Mouse (Mus musculus): Measurements from ENCODE around the gene Grb10. TPM values are rescaled to one million over a fixed set of nuclear protein-coding genes. Genes with fewer than 3 reads are reported as not detected.

Gene Grb10
- polyA plus RNA-seq, 2 experiments, result 43.2 to 91.5 TPM

DNA sequence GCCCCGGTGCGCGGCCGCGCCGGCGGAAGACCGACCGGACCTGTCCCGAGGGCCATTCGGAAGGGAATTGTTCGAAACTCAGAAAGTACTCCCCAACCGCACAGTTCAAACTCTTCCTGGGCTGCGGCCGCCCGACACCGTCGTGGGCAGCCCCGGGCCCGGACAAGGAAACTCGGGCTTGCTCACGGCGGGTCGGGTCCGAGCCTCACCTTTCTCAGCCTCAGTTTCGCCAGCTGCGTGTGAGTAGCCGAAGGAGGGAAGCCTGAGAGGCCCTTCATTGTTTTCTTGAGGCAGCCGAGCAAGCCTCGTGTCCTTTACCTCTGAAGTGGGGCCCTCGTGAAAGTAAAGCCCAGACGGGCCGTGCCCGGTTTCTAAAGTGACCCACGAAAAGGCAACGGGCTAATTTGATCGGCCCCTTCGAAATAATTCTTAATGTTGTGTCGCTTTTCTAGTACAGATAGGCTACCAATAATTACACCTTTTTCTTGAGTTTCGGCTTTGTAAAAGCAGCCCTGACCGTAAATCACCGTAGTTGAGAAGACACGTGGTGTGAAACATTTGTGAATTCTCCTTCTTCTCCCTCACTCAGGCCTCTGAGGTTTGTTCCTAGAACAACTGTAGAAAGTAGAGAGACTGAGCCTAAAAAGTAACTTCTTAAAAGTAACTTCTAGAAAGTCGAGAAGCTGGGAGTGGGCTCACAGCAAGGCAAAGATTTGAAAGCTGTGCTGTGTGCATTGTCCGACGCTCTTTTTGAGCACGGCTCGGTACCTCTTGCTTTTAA lies 604 bp downstream of the Grb10 start:
- DNase-seq (ENCODE audit: low read depth in 3 of 3, low spot score in 3 of 3) (no peak), ATAC-seq (ENCODE audit: insufficient read depth) (no peak; the same call in 1 of the 2 replicates)
- TF ChIP-seq EP300 (IDR thresholded peaks at IDR 0.05; ENCODE audit: low read depth) (no peak), CTCF (IDR thresholded peaks at IDR 0.05; ENCODE audit: low read depth) (no peak)
- peaks cover 0 to 5% of the 10 kb centered on the region in 2 experiments; a peak in 3 of 4 replicates for H3K4me1 ChIP-seq (replicated peaks; ENCODE audit: control insufficient read depth in 2 of 2, insufficient read depth in 2 of 2, low read length in 1 of 2)
- peaks cover 75% of the 10 kb centered on the region for H3K27me3 ChIP-seq (ENCODE audit: control insufficient read depth, insufficient read depth, low read length)
- no peak overlapping the region; the same call in 1 of the 2 replicates for H3K9ac ChIP-seq (replicated peaks)
- peak overlapping the region; percentile 52 to 68 for H3K4me3 ChIP-seq (ENCODE audit: insufficient read depth in 1 of 2, low read depth in 2 of 2, low read length in 2 of 2)
- WGBS (ENCODE audit: insufficient replicate concordance), result 10% methylated on average over 48 of the region's 48 CpGs
- H3K36me3 ChIP-seq (replicated peaks; ENCODE audit: control insufficient read depth, insufficient read depth, low read depth), result no peaks in the 10 kb centered on the region
- no peak overlapping the region for H3K27ac ChIP-seq
- peak overlapping the region; percentile 68 for H3K4me2 ChIP-seq (ENCODE audit: low read depth)
- no peaks in the 10 kb centered on the region for H3K9me3 ChIP-seq (ENCODE audit: control insufficient read depth, low read length)

- peak overlapping the region; percentile 73 for H3K9ac ChIP-seq (replicated peaks)
- DNase-seq (ENCODE audit: low read depth in 3 of 3, low spot score in 3 of 3) (peak in 2 of 3 experiments; percentile 16 to 17), ATAC-seq (ENCODE audit: insufficient read depth) (peak; percentile 77)
- no peaks in the 10 kb centered on the region for H3K36me3 ChIP-seq (replicated peaks; ENCODE audit: control insufficient read depth, insufficient read depth, low read depth)
- no peaks in the 10 kb centered on the region for H3K9me3 ChIP-seq (ENCODE audit: control insufficient read depth, low read length)
- H3K4me2 ChIP-seq (ENCODE audit: low read depth), result peak overlapping the region; percentile 68
- 1% methylated on average over 86 of the region's 93 CpGs for WGBS (ENCODE audit: insufficient replicate concordance)
- H3K27ac ChIP-seq, result no peak overlapping the region
- peaks cover 71% of the 10 kb centered on the region for H3K27me3 ChIP-seq (ENCODE audit: control insufficient read depth, insufficient read depth, low read length)
- peak overlapping the region; percentile 57 to 68 for H3K4me3 ChIP-seq (ENCODE audit: insufficient read depth in 1 of 2, low read depth in 2 of 2, low read length in 2 of 2)
- TF ChIP-seq EP300 (IDR thresholded peaks at IDR 0.05; ENCODE audit: low read depth), result no peak
- peak; percentile 17; the same call in 1 of the 2 replicates for TF ChIP-seq CTCF (IDR thresholded peaks at IDR 0.05; ENCODE audit: low read depth)
- peaks cover 0 to 9% of the 10 kb centered on the region in 2 experiments; a peak in 3 of 4 replicates for H3K4me1 ChIP-seq (replicated peaks; ENCODE audit: control insufficient read depth in 2 of 2, insufficient read depth in 2 of 2, low read length in 1 of 2)
Observed at GRCm38 (mm10) chr11:12037075-12037686, 1.3 kb downstream of the Grb10 start.

- Histone ChIP-seq H3K9me3 (ENCODE audit: control insufficient read depth, low read length) (no peaks in the 10 kb centered on the region), H3K36me3 (replicated peaks; ENCODE audit: control insufficient read depth, insufficient read depth, low read depth) (no peaks in the 10 kb centered on the region), H3K27ac (no peak overlapping the region), H3K4me3 (ENCODE audit: insufficient read depth in 1 of 2, low read depth in 2 of 2, low read length in 2 of 2) (peak overlapping the region; percentile 57 to 68), H3K4me2 (ENCODE audit: low read depth) (peak overlapping the region; percentile 68), H3K4me1 (replicated peaks; ENCODE audit: control insufficient read depth in 2 of 2, insufficient read depth in 2 of 2, low read length in 1 of 2) (peaks cover 0 to 9% of the 10 kb centered on the region in 2 experiments; a peak in 3 of 4 replicates), H3K27me3 (ENCODE audit: control insufficient read depth, insufficient read depth, low read length) (peaks cover 70% of the 10 kb centered on the region), H3K9ac (replicated peaks) (peak overlapping the region; percentile 73)
- WGBS (ENCODE audit: insufficient replicate concordance), result 3% methylated on average over 62 of the region's 65 CpGs
- no peak for TF ChIP-seq CTCF (IDR thresholded peaks at IDR 0.05; ENCODE audit: low read depth)
- TF ChIP-seq EP300 (IDR thresholded peaks at IDR 0.05; ENCODE audit: low read depth), result no peak
- peak; percentile 44 for ATAC-seq (ENCODE audit: insufficient read depth)
- DNase-seq (ENCODE audit: low read depth in 3 of 3, low spot score in 3 of 3), result peak; percentile 20 to 26 (median 22)
Observed at GRCm38 (mm10) chr11:12035916-12036910, 2.3 kb downstream of the Grb10 start.

- peak overlapping the region; percentile 73 for H3K9ac ChIP-seq (replicated peaks)
- DNase-seq (ENCODE audit: low read depth in 3 of 3, low spot score in 3 of 3), result no peak
- 21% methylated on average over 12 of the region's 12 CpGs for WGBS (ENCODE audit: insufficient replicate concordance)
Observed at GRCm38 (mm10) chr11:12035324-12035723, 3.2 kb downstream of the Grb10 start.

More at GRCm38 (mm10) chr11:12035324-12035723, 3.2 kb downstream of the Grb10 start:
- TF ChIP-seq CTCF (IDR thresholded peaks at IDR 0.05; ENCODE audit: low read depth) (no peak), EP300 (IDR thresholded peaks at IDR 0.05; ENCODE audit: low read depth) (no peak)
- H3K36me3 ChIP-seq (replicated peaks; ENCODE audit: control insufficient read depth, insufficient read depth, low read depth), result no peaks in the 10 kb centered on the region
- no peak for ATAC-seq (ENCODE audit: insufficient read depth)
- H3K27ac ChIP-seq, result no peak overlapping the region
- H3K9me3 ChIP-seq (ENCODE audit: control insufficient read depth, low read length), result no peaks in the 10 kb centered on the region
- peaks cover 65% of the 10 kb centered on the region for H3K27me3 ChIP-seq (ENCODE audit: control insufficient read depth, insufficient read depth, low read length)
- peak overlapping the region; percentile 68 for H3K4me2 ChIP-seq (ENCODE audit: low read depth)
- peaks cover 0 to 6% of the 10 kb centered on the region in 2 experiments; a peak in 2 of 4 replicates for H3K4me1 ChIP-seq (replicated peaks; ENCODE audit: control insufficient read depth in 2 of 2, insufficient read depth in 2 of 2, low read length in 1 of 2)
- peak overlapping the region; percentile 57 to 68 for H3K4me3 ChIP-seq (ENCODE audit: insufficient read depth in 1 of 2, low read depth in 2 of 2, low read length in 2 of 2)
